Mouse (Mus musculus) macrophage (primary cell): Measurements from ENCODE around the gene Ccdc121. TPM values are rescaled to one million over a fixed set of nuclear protein-coding genes. Genes with fewer than 3 reads are reported as not detected.

ENCODE experiments used
- H3K27ac ChIP-seq: fragments of 350-480 bp; formaldehyde crosslinking; 2 replicates; pipeline ENCODE4 v1.9.0; 2021
- H3K36me3 ChIP-seq: fragments of 350-480 bp; formaldehyde crosslinking; 2 replicates; pipeline ENCODE4 v1.9.0; 2021; ENCODE audit errors: inconsistent target
- H3K4me3 ChIP-seq: fragments of 350-480 bp; formaldehyde crosslinking; 2 replicates; pipeline ENCODE4 v1.9.0; 2021; ENCODE audit errors: inconsistent target
- H3K79me2 ChIP-seq: fragments of 350-480 bp; formaldehyde crosslinking; 2 replicates; pipeline ENCODE4 v1.9.0; 2021; ENCODE audit errors: inconsistent target
- WGBS: methylation state at CpG from one replicate; pipeline ENCODE4 v1.1.7; 2026; ENCODE audit warnings: inconsistent platforms; ENCODE audit not compliant: missing documents; 5-methylcytosine and 5-hydroxymethylcytosine counted together
- polyA plus RNA-seq: library from polyadenylated mRNA; stranded (reverse); fragments of 250-400 nt; gene quantifications from 3 replicates; pipeline ENCODE4 v1.2.4, GENCODE M21; 2018; ENCODE audit warnings: inconsistent platforms

The Ccdc121 gene
- polyA plus RNA-seq, 1 experiment from 2014 or later = not detected

GRCm38 (mm10) chr1:181466601-181467320 is 44.5 kb downstream of the Ccdc121 start:
- 68% methylated on average over 17 of the region's 17 CpGs for WGBS
- H3K27ac ChIP-seq = no peak overlapping the region

DNA sequence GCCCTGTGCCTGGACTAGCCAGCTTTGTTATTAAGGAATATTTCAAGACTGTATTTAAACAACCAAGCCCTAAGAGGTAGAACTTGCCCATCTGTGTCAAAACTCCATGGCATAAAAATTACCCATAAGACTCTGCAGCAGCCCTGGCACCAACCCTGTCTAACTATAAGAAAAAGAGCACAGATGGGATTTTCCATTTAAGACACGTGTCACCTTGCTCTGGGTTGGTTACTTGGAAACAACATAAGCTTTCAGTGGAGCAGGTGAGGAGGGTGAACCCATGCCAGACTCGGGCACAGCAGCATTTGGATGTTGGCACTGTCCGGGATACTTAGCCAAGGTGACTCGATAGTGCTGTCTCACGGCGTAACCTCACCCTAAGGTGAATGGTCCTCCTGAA is 45.2 kb downstream of the Ccdc121 start:
- Histone ChIP-seq H3K36me3 (no peaks in the 10 kb centered on the region), H3K4me3 (no peak overlapping the region), H3K27ac (no peak overlapping the region), H3K79me2 (no peaks in the 10 kb centered on the region)
- 92% methylated on average over 6 of the region's 6 CpGs for WGBS

More at GRCm38 (mm10) chr1:181466601-181467320, 44.5 kb downstream of the Ccdc121 start:
- H3K79me2 ChIP-seq = no peaks in the 10 kb centered on the region
- H3K36me3 ChIP-seq = no peaks in the 10 kb centered on the region
- H3K4me3 ChIP-seq = no peak overlapping the region

- Histone ChIP-seq H3K79me2 (no peaks in the 10 kb centered on the region), H3K36me3 (no peaks in the 10 kb centered on the region), H3K27ac (no peak overlapping the region), H3K4me3 (no peak overlapping the region)
- 41% methylated on average over 5 of the region's 5 CpGs for WGBS
Measured at GRCm38 (mm10) chr1:181465027-181465426, 46.2 kb downstream of the Ccdc121 start.

GRCm38 (mm10) chr1:181462906-181463179 is 48.4 kb downstream of the Ccdc121 start:
- Histone ChIP-seq H3K36me3 (no peaks in the 10 kb centered on the region), H3K4me3 (no peak overlapping the region), H3K27ac (no peak overlapping the region), H3K79me2 (no peaks in the 10 kb centered on the region)
- WGBS = 90% methylated on average over 6 of the region's 6 CpGs

DNA sequence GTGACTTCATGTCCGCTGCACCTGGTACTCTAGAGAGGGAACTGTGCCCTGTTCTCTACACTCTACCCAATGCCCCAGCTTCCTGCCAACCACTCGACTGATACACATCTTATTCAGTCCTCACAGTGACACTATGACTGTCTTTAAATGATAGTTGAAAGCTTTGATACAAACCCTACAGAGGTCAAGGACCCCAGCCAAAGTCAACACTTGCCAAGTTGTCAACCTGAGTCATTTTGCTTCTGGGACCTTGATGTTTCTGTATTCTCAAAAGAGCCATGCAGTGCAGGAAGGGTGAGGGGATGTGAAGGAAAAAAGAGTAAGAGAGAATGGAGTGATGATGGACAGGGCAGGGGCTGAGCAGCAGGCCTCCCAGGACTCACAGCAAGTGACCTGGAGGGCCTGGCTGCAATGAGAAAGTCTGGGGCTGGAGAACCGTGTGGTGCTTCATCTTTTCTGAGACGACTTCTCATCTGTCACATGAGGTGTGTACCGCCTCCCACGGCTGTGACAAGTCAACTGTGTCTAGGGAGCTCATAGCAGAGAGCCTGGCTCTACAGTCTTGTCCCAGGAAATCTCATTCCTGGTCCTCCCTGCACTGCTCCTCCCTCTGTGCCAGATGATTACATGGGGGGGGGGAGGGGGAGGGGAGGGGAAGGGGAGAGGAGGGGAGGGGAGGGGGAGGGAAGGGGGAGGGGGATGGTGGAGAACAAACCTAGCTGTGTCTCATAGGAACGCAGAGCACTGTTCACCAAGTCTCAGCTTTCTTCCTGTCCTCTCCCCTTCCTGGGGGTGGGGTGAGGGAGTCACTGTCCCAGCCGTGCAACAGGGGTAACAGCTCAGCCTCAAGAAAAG is 49.0 kb downstream of the Ccdc121 start:
- Histone ChIP-seq H3K4me3 (no peak overlapping the region), H3K36me3 (no peaks in the 10 kb centered on the region), H3K79me2 (no peaks in the 10 kb centered on the region), H3K27ac (no peak overlapping the region)
- 66% methylated on average over 4 of the region's 8 CpGs for WGBS

GRCm38 (mm10) chr1:181461484-181461883 is 49.8 kb downstream of the Ccdc121 start:
- no peaks in the 10 kb centered on the region for H3K36me3 ChIP-seq
- no peak overlapping the region for H3K27ac ChIP-seq
- WGBS = 92% methylated on average over 8 of the region's 8 CpGs
- no peaks in the 10 kb centered on the region for H3K79me2 ChIP-seq
- H3K4me3 ChIP-seq = no peak overlapping the region

DNA sequence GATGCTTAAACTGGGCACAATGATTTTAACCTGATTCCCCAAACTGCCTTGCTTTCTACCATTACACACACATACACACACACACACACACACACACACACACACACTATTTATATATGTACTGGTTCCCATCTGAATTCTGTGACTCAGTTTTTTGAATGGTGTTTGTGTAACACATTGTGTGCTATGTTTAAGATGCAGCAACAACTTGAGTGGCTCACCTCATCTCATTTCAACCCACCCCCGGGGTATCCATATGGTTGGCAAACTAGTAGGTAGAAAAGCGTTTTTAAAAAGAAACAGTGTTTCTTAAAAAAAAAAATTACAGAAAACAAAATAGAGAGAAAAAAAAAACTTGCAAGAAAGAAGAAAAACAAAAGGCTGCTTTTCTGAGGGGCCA is 51.0 kb downstream of the Ccdc121 start:
- H3K36me3 ChIP-seq = no peaks in the 10 kb centered on the region
- WGBS = 88% methylated on average over 2 of the region's 2 CpGs
- no peaks in the 10 kb centered on the region for H3K79me2 ChIP-seq
- no peak overlapping the region for H3K27ac ChIP-seq
- H3K4me3 ChIP-seq = no peak overlapping the region

Other genes starting within 250 kb of the Ccdc121 start
- not detected in 3 replicates for gene Cnih3, start 158.8 kb downstream of the Ccdc121 start, polyA plus RNA-seq
- not detected in 3 replicates for gene Dnah14, start 65.1 kb upstream of the Ccdc121 start, polyA plus RNA-seq